Mouse (Mus musculus): ENCODE measurements at regions not wholly inside any gene's neighbourhood (a gene's known extent, or its start where the extent isn't known, plus 50 kb on each side); places are given as distances from the start of the nearest gene placed in this dataset.

GRCm38 (mm10) chr14:110276192-110276591 lies 478.8 kb downstream of the Slitrk6 start:
- H3K27me3 ChIP-seq (replicated peaks) = no peaks in the 10 kb centered on the region
- H3K79me2 ChIP-seq (replicated peaks; ENCODE audit: control insufficient read depth, extremely low read depth, insufficient read depth, poor library complexity, severe bottlenecking) = no peaks in the 10 kb centered on the region
- no peak overlapping the region for H3K27ac ChIP-seq (ENCODE audit: insufficient read depth, low read depth)
- no peak overlapping the region for H3K9ac ChIP-seq (ENCODE audit: insufficient read depth, low read depth)
- no peaks in the 10 kb centered on the region for H3K4me1 ChIP-seq (ENCODE audit: control insufficient read depth in 1 of 2, insufficient read depth in 2 of 2)
- H3K4me3 ChIP-seq (replicated peaks in 1 of 3; ENCODE audit: low read depth in 2 of 3, low read length in 2 of 3, poor library complexity in 1 of 3) = no peak overlapping the region
- DNase-seq (ENCODE audit: extremely low read depth) = no peak
- H3K36me3 ChIP-seq (replicated peaks in 1 of 2; ENCODE audit: control insufficient read depth in 1 of 2, insufficient read depth in 1 of 2, low read length in 1 of 2) = no peaks in the 10 kb centered on the region
- in situ Hi-C loops (cut with MboI; ENCODE audit: low pct_ligation_motif_present, low pct_unique_long_range_greater_than_20kb, low sequenced_read_pairs) (no loop called here), dilution Hi-C loops (cut with MboI; ENCODE audit: extremely low pct_ligation_motif_present, extremely low pct_unique_long_range_greater_than_20kb, low sequenced_read_pairs) (no loop called here)
- H3K4me2 ChIP-seq (ENCODE audit: insufficient read depth, low read depth, poor library complexity, severe bottlenecking) = no peak overlapping the region
- TF ChIP-seq MYC (IDR thresholded peaks at IDR 0.05; ENCODE audit: low read depth, low read length) (no peak), CHD1 (IDR thresholded peaks at IDR 0.05; ENCODE audit: low read depth, low read length) (no peak), UBTF (IDR thresholded peaks at IDR 0.05; ENCODE audit: low read depth, low read length) (no peak), E2F4 (IDR thresholded peaks at IDR 0.05; ENCODE audit: insufficient replicate concordance, low read depth, low read length) (no peak), ELF1 (IDR thresholded peaks at IDR 0.05; ENCODE audit: low read depth, low read length) (no peak)
- H3K9me3 ChIP-seq (replicated peaks; ENCODE audit: low read length) = peaks cover 15% of the 10 kb centered on the region

- Histone ChIP-seq H3K9ac (ENCODE audit: insufficient read depth, low read depth) (no peak overlapping the region), H3K4me3 (replicated peaks in 1 of 3; ENCODE audit: low read depth in 2 of 3, low read length in 2 of 3, poor library complexity in 1 of 3) (no peak overlapping the region), H3K27ac (ENCODE audit: insufficient read depth, low read depth) (no peak overlapping the region), H3K4me1 (ENCODE audit: control insufficient read depth in 1 of 2, insufficient read depth in 2 of 2) (no peaks in the 10 kb centered on the region), H3K27me3 (replicated peaks) (no peaks in the 10 kb centered on the region), H3K9me3 (replicated peaks; ENCODE audit: low read length) (peaks cover 10% of the 10 kb centered on the region), H3K36me3 (replicated peaks in 1 of 2; ENCODE audit: control insufficient read depth in 1 of 2, insufficient read depth in 1 of 2, low read length in 1 of 2) (no peaks in the 10 kb centered on the region), H3K4me2 (ENCODE audit: insufficient read depth, low read depth, poor library complexity, severe bottlenecking) (no peak overlapping the region), H3K79me2 (replicated peaks; ENCODE audit: control insufficient read depth, extremely low read depth, insufficient read depth, poor library complexity, severe bottlenecking) (no peaks in the 10 kb centered on the region)
- no peak for DNase-seq (ENCODE audit: extremely low read depth)
- in situ Hi-C loops (cut with MboI; ENCODE audit: low pct_ligation_motif_present, low pct_unique_long_range_greater_than_20kb, low sequenced_read_pairs) = no loop called here
- dilution Hi-C loops (cut with MboI; ENCODE audit: extremely low pct_ligation_motif_present, extremely low pct_unique_long_range_greater_than_20kb, low sequenced_read_pairs) = no loop called here
- no peak for TF ChIP-seq SIN3A (IDR thresholded peaks at IDR 0.05; ENCODE audit: low read length)
- no peak for TF ChIP-seq MAZ (IDR thresholded peaks at IDR 0.05; ENCODE audit: low read depth, low read length)
- no peak for TF ChIP-seq MXI1 (IDR thresholded peaks at IDR 0.05; ENCODE audit: low read depth, low read length)
These were observed 483.7 kb downstream of the Slitrk6 start for GRCm38 (mm10) chr14:110271270-110271669.

- DNase-seq (ENCODE audit: extremely low read depth) = no peak
- no peak overlapping the region for H3K9ac ChIP-seq (ENCODE audit: insufficient read depth, low read depth)
These were observed 510.5 kb downstream of the Slitrk6 start for GRCm38 (mm10) chr14:110244466-110244865.

More at GRCm38 (mm10) chr14:110244466-110244865, 510.5 kb downstream of the Slitrk6 start:
- no peaks in the 10 kb centered on the region for H3K27me3 ChIP-seq (replicated peaks)
- no peaks in the 10 kb centered on the region for H3K36me3 ChIP-seq (replicated peaks in 1 of 2; ENCODE audit: control insufficient read depth in 1 of 2, insufficient read depth in 1 of 2, low read length in 1 of 2)
- no peak overlapping the region for H3K27ac ChIP-seq (ENCODE audit: insufficient read depth, low read depth)
- dilution Hi-C loops (cut with MboI; ENCODE audit: extremely low pct_ligation_motif_present, extremely low pct_unique_long_range_greater_than_20kb, low sequenced_read_pairs) = no loop called here
- in situ Hi-C loops (cut with MboI; ENCODE audit: low pct_ligation_motif_present, low pct_unique_long_range_greater_than_20kb, low sequenced_read_pairs) = no loop called here
- no peak for TF ChIP-seq USF1 (IDR thresholded peaks at IDR 0.05; ENCODE audit: low read depth, low read length)
- no peak for TF ChIP-seq POLR2A (IDR thresholded peaks at IDR 0.05; ENCODE audit: low read depth, low read length)
- no peak for TF ChIP-seq ETS1 (conservative IDR thresholded peaks at IDR 0.05; ENCODE audit: low read depth, low read length)
- no peak for TF ChIP-seq MXI1 (IDR thresholded peaks at IDR 0.05; ENCODE audit: low read depth, low read length)
- no peak for TF ChIP-seq BHLHE40 (IDR thresholded peaks at IDR 0.05; ENCODE audit: low read depth, low read length)
- H3K79me2 ChIP-seq (replicated peaks; ENCODE audit: control insufficient read depth, extremely low read depth, insufficient read depth, poor library complexity, severe bottlenecking) = no peaks in the 10 kb centered on the region
- H3K4me3 ChIP-seq (replicated peaks in 1 of 3; ENCODE audit: low read depth in 2 of 3, low read length in 2 of 3, poor library complexity in 1 of 3) = no peak overlapping the region
- peaks cover 21% of the 10 kb centered on the region for H3K9me3 ChIP-seq (replicated peaks; ENCODE audit: low read length)
- no peak overlapping the region for H3K4me2 ChIP-seq (ENCODE audit: insufficient read depth, low read depth, poor library complexity, severe bottlenecking)
- no peaks in the 10 kb centered on the region for H3K4me1 ChIP-seq (ENCODE audit: control insufficient read depth in 1 of 2, insufficient read depth in 2 of 2)

Data from CH12.LX (cell line).